Mouse (Mus musculus): ENCODE results near the gene Gm28053.
A peak's percentile ranks its signal among the peaks of the same experiment; 100 is the strongest.
"Not testable (repeated sequence)": the region's sequence is repeated elsewhere in the genome, so short reads cannot be mapped to it uniquely, and the experiment has no call there.

Gene Gm28053

GRCm38 (mm10) chr6:48718455-48718854, at the start of gene Gm28053, which contains the start of gene Gimap7:
Gm28053 (plus strand) TSS chr6:48718607.
Gimap7 (plus strand) TSS chr6:48718621.
- DNase-seq (ENCODE audit: low spot score in 2 of 2): peak; percentile 68 to 72

- peak in 1 of 2 experiments; percentile 2 for DNase-seq (ENCODE audit: low spot score in 2 of 2)
Observed at GRCm38 (mm10) chr6:48669446-48669969, 48.9 kb upstream of the Gm28053 start.

- no peak for DNase-seq (ENCODE audit: low spot score in 2 of 2)
Observed at GRCm38 (mm10) chr6:48674291-48675058, 43.9 kb upstream of the Gm28053 start.

GRCm38 (mm10) chr6:48675400-48675930, 42.9 kb upstream of the Gm28053 start:
- peak in 1 of 2 experiments; percentile 48 for DNase-seq (ENCODE audit: low spot score in 2 of 2)

GRCm38 (mm10) chr6:48675931-48676859, 42.2 kb upstream of the Gm28053 start, which contains the start of gene Gimap9:
Gimap9 (plus strand) TSS chr6:48676129.
- peak; percentile 83 to 86 for DNase-seq (ENCODE audit: low spot score in 2 of 2)

- DNase-seq (ENCODE audit: low spot score in 2 of 2): no peak
Observed at GRCm38 (mm10) chr6:48676860-48677415, 41.5 kb upstream of the Gm28053 start.

- DNase-seq (ENCODE audit: low spot score in 2 of 2): no peak
Observed at GRCm38 (mm10) chr6:48677492-48678345, 40.7 kb upstream of the Gm28053 start.

- DNase-seq (ENCODE audit: low spot score in 2 of 2): peak in 1 of 2 experiments; percentile 2
Observed at GRCm38 (mm10) chr6:48678391-48678790, 40.0 kb upstream of the Gm28053 start.

- no peak for DNase-seq (ENCODE audit: low spot score in 2 of 2)
Observed at GRCm38 (mm10) chr6:48679701-48680100, 38.7 kb upstream of the Gm28053 start.

- no peak for DNase-seq (ENCODE audit: low spot score in 2 of 2)
Observed at GRCm38 (mm10) chr6:48680421-48680820, 38.0 kb upstream of the Gm28053 start.

GRCm38 (mm10) chr6:48681472-48682090, 36.8 kb upstream of the Gm28053 start:
- no peak for DNase-seq (ENCODE audit: low spot score in 2 of 2)

- no peak for DNase-seq (ENCODE audit: low spot score in 2 of 2)
Observed at GRCm38 (mm10) chr6:48682271-48682670, 36.1 kb upstream of the Gm28053 start.

GRCm38 (mm10) chr6:48683263-48683821, 35.1 kb upstream of the Gm28053 start:
- not testable (repeated sequence) for DNase-seq (ENCODE audit: low spot score in 2 of 2)

GRCm38 (mm10) chr6:48684319-48684718, 34.1 kb upstream of the Gm28053 start, which contains the start of gene Gimap4:
Gimap4 (plus strand) TSS chr6:48684549.
- no peak for DNase-seq (ENCODE audit: low spot score in 2 of 2)

GRCm38 (mm10) chr6:48684806-48685205, 33.6 kb upstream of the Gm28053 start:
- no peak for DNase-seq (ENCODE audit: low spot score in 2 of 2)

- no peak for DNase-seq (ENCODE audit: low spot score in 2 of 2)
Observed at GRCm38 (mm10) chr6:48685251-48685650, 33.2 kb upstream of the Gm28053 start.

GRCm38 (mm10) chr6:48685694-48686665, 32.4 kb upstream of the Gm28053 start:
- DNase-seq (ENCODE audit: low spot score in 2 of 2): no peak

- no peak for DNase-seq (ENCODE audit: low spot score in 2 of 2)
Observed at GRCm38 (mm10) chr6:48687077-48687476, 31.3 kb upstream of the Gm28053 start.

Data from thymus, postnatal 10 days (tissue).